Mouse (Mus musculus): ENCODE measurements around the gene Eif4a3. TPM values are rescaled to one million over a fixed set of nuclear protein-coding genes. Genes with fewer than 3 reads are reported as not detected.

Gene Eif4a3
- 100 to 1,000 TPM; 224 to 227 TPM for total RNA-seq (2023)

GRCm38 (mm10) chr11:119299391-119300245 lies at the start of gene Eif4a3:
Gene Eif4a3, minus strand, starts transcription at chr11:119300089.

DNA sequence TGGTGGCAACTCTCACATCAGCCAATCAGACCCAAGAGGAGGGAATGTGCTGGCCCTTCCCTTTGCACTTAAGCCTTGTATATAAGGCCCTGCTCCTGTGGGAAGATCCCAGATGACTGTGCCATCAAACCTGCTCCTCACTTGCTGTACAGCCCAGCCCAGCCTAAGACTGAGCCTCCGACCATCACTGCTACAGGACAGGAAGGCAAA lies 7.7 kb upstream of the Eif4a3 start, which contains the start of gene Card14:
TSS of gene Card14 (plus strand) at position 111 of the 210 bp plus-strand sequence.

GRCm38 (mm10) chr11:119267768-119268556 lies 31.9 kb downstream of the Eif4a3 start, which contains the start of gene Gaa:
Gene Gaa, plus strand, starts transcription at chr11:119267887.

Other genes starting within 250 kb of the Eif4a3 start
- 10 to 100 TPM; 81.1 to 83.2 TPM for gene Cbx4, start 213.9 kb downstream of the Eif4a3 start, total RNA-seq (2023)
- gene Tbc1d16, start 71.6 kb downstream of the Eif4a3 start, total RNA-seq (2023), result 1 to 10 TPM in 1 of 2 experiments, not detected in 1; 1.4 TPM
- gene Ccdc40, start 71.5 kb downstream of the Eif4a3 start, total RNA-seq (2023), result under 1 TPM; 0.44 to 0.81 TPM
- gene Gaa, start 32.2 kb downstream of the Eif4a3 start, total RNA-seq (2023), result 10 to 100 TPM; 82.2 to 97.4 TPM
- gene Card14, start 7.7 kb upstream of the Eif4a3 start, total RNA-seq (2023), result not detected
- gene Sgsh, start 55.4 kb upstream of the Eif4a3 start, total RNA-seq (2023), result 10 to 100 TPM; 23.8 to 38.0 TPM
- 10 to 100 TPM; 26.6 TPM for gene Slc26a11, start 55.5 kb upstream of the Eif4a3 start, total RNA-seq (2023)
- gene Rnf213, start 93.0 kb upstream of the Eif4a3 start, total RNA-seq (2023), result 100 to 1,000 TPM in 1 of 2 experiments, 10 to 100 TPM in 1; 91.8 to 129 TPM
- 10 to 100 TPM; 29.8 to 33.3 TPM for gene Endov, start 191.3 kb upstream of the Eif4a3 start, total RNA-seq (2023)
- not detected for gene Nptx1, start 247.7 kb upstream of the Eif4a3 start, total RNA-seq (2023)

Measured in B cell, adult 67 days (primary cell).